Mouse (Mus musculus): ENCODE measurements around the gene B4galt1.

GRCm38 (mm10) chr4:40815775-40816372 is 37.9 kb downstream of the B4galt1 start:
- TF ChIP-seq CTCF (IDR thresholded peaks at IDR 0.05; ENCODE audit: low read depth, low read length) (no peak), POLR2AphosphoS5 (IDR thresholded peaks at IDR 0.05; ENCODE audit: insufficient replicate concordance, low read depth, low read length) (no peak), GATA1 (IDR thresholded peaks at IDR 0.05; ENCODE audit: borderline replicate concordance, low read length) (no peak), TAL1 (conservative IDR thresholded peaks at IDR 0.05; ENCODE audit: low read depth, low read length) (no peak)

All from G1E (cell line).